Mouse (Mus musculus) spleen, postnatal 4 days (tissue): Measurements from ENCODE around the gene Cfap58.

Experiments used
- DNase-seq, 2 experiments: peaks; one replicate each; pipeline ENCODE4 v3.0.0; 2022; ENCODE audit warnings: low spot score in 2 of 2

Gene Cfap58

GRCm38 (mm10) chr19:47937443-47938406, at the start of gene Cfap58:
Gene Cfap58 (plus strand): TSS chr19:47937675.
- DNase-seq: peak; percentile 66 to 82

- DNase-seq: peak in 1 of 2 experiments; percentile 35
These were observed 49.4 kb upstream of the Cfap58 start for GRCm38 (mm10) chr19:47888037-47888436.

DNA sequence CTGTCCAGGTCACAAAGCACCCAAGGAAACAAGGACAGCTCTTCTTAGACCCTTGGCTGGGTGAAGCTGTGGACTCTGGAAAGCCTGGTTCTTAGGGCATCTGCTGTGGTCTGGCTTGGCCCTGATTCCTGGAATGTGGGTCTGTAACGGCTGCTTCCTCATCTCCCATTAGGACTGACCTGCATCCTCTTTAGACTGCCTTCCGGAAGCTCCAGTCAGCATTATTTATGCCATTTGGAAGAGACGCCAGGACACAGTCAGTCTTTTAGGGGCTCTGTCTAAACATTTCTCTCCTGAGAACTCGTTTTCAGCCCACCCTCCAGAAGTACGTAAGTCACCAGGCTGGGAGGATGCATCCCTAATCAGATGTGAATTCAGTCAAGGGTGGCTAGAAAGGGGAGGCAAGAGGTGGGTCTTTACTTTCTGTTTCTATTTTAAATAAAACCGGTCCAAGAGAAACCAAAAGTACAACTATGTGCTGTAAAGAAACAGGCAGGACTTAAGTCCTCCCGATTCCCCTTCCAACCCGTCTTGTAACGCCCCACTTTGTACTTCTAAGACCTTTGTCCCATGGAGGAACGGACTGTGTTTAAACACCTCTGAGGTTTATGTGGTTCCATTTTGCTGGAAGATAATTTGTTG, 46.9 kb upstream of the Cfap58 start:
- no peak for DNase-seq

DNA sequence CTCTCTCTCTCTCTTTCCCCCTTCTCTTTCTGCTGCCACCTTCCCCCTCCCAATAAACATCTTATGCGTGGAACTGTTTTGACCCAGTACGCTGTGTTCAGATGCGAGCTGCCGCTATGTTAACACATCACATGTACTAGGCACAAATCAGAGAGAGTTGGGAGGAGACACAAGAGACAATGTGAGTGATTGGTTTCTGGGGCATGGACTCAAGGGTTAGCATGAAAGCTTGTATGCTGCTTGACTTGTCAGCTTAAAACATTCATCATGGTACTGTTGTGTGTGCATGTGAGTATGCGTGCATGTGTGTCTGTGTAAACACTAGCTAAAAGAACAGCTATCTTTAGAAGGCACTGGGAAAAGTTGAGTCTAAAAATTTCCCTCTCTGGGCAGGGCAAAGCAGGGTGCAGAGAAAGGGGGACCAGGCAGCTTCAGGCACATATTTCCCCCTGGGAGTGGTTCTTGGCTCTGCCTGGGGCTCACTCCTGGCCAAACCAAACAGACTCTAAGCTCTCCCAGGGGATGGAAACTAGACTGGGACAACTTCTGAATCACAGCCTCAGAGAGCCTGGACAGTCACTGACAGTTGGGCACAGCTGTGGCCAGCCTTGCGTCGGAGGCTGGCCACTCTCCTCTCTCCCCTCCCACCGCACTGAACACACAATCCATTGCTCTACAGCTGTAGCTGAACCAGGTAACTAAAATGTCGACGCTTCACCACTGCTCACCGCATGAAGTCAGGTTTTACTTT, 45.7 kb upstream of the Cfap58 start:
- no peak for DNase-seq

- DNase-seq: no peak
These were observed 44.4 kb upstream of the Cfap58 start for GRCm38 (mm10) chr19:47893092-47893491.

- no peak for DNase-seq
These were observed 38.9 kb upstream of the Cfap58 start for GRCm38 (mm10) chr19:47898472-47899079.

- peak in 1 of 2 experiments; percentile 48 for DNase-seq
These were observed 37.5 kb upstream of the Cfap58 start for GRCm38 (mm10) chr19:47900012-47900411.

DNA sequence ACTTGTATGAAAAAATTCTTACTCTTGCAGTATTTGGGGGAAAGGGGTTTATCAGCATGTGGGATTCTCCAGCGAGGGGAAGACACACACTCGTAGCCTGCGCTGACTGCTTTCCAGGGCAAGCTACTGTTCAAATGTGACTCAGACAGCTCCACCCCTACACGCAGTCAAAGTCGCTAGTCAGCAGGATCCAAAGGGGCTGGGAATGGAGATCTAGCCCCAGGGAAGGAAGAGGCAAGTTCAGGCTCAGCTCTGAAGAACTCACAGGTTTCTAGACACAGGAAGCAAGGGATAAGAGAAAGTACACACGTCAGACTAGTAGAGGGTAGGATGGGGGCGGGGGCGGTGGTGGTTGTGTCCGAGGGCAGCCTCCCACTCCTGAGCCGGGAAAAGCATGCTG, 36.9 kb upstream of the Cfap58 start:
- DNase-seq: no peak

DNA sequence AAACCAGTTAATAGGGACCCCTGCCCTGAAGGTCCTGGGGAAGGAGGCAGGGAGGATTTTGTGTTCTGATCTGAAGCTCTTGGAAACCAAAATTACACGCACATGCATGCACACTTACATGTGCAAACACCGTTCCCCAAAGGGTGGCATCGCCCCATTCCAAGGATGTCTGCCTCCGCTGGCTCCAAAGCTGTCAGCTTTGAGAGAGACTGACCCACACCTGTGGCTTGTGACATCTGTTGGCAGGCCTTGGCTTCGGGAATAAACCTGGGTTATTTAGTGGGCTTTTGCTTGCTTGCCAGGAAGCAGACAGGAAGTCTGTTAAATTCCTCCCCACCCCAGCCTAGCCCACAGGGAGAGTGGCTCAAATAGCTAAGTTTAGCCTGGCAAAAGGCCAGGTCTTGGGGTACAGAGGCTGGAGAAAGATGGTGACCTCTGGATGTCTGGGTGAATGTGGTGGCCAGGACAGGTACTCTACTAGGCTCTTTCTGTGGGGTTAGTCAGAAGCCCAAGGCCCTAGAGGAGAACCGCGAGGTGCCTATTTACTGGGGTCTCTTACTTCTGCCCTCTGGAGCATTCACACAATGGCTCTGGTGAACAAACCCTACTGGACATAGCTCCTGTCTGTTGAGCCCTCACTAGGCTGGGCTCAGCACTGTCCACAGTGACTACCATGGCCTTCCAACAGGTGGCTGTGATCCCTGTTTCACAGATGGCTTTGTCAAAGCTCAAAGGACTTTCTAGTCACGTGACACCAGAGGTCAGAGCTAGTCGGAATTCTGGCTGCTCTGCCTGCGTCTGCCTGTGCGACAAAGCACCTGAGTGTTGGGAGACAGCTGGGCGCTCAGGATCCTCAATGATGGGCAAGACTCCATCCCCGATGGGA, 34.9 kb upstream of the Cfap58 start:
- DNase-seq: no peak

- DNase-seq: no peak
These were observed 33.8 kb upstream of the Cfap58 start for GRCm38 (mm10) chr19:47903679-47904078.

- DNase-seq: no peak
These were observed 32.4 kb upstream of the Cfap58 start for GRCm38 (mm10) chr19:47905081-47905480.

GRCm38 (mm10) chr19:47905603-47906002, 31.9 kb upstream of the Cfap58 start:
- DNase-seq: peak in 1 of 2 experiments; percentile 34

DNA sequence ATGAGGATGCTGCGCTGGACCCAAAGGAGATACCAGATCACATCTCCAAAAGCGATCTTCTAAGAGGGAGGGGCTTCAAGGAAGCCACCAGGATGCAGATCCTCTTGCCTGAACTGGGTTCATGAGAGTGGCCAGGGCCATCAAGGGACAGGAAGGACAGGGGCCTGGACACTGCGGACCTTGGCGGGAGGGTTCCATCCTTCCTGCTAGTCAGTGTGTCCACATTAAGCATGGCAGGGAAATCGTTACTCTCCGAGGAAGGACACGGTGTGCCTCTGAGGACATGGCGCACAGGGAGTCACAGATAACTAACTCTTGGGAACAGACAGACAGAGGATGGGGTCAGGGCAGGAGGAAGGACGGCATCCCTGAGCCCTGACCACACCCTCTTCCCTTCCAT, 29.9 kb upstream of the Cfap58 start:
- no peak for DNase-seq

DNA sequence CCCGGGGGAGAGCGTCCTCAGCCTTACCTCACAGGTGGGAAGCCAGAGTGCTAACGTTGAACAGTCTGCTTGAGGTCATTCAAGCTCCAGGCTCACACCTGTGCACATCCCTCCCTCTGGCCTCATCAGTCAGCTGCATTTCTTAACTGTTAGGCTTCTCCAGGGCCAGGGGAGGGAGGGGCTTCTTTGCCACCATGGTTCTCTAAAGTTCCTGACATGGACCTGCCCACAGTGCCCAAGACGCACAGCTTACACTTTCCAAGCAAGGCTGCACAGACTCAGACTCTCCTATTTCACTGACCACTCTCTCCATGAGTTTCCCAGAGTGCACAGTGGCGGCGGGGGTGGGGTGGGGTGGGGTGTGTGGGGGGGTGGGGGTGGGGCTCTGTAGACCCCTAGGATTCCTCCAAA, 28.5 kb upstream of the Cfap58 start:
- DNase-seq: no peak

- DNase-seq: no peak
These were observed 27.9 kb upstream of the Cfap58 start for GRCm38 (mm10) chr19:47909387-47910116.

- DNase-seq: no peak
These were observed 27.3 kb upstream of the Cfap58 start for GRCm38 (mm10) chr19:47910117-47910618.

- no peak for DNase-seq
These were observed 26.7 kb upstream of the Cfap58 start for GRCm38 (mm10) chr19:47910751-47911150.

DNA sequence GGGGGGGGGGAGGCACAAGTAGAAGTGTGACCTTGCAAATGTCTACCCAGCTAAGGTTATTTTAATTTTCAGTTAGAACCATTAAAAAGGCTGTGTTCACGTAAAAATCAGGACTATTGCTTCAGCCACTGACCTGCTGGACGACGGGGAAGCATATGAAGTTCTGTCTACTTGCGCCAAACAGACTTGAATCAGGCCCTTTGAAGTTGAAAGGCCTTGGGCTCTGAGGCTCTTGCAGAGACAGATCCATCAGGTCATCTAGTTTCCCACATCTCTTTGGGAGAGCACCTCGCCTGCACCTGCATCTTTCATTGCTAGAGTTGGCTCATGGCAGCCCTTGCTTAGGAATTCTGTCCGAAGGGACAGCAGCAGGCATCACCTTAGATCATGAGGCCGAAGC, 24.1 kb upstream of the Cfap58 start:
- no peak for DNase-seq

GRCm38 (mm10) chr19:47914191-47914590, 23.3 kb upstream of the Cfap58 start:
- no peak for DNase-seq

DNA sequence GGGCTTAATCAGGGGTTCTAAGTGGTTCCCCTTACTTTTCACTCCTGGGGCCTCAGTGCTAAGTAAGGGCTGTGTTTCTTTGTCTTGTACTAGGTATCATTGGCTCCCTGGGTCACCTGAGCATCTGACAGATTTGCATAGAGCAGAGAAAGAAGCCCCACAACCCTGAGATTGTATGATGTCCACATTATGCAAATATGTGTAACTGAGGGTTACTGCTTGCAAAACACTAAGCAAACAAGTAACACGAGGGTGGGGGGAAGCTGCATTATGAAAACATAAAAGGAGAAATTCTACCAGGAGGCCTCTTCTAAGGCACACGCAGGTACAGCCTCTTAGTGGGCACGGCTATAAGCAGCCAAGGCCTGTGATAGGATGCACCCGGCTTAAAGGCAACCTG, 22.2 kb upstream of the Cfap58 start:
- DNase-seq: no peak
